Mouse (Mus musculus) lung, postnatal 14 days (tissue): Measurements from ENCODE around the gene Gsk3a.
"Not testable (repeated sequence)": the region's sequence is repeated elsewhere in the genome, so short reads cannot be mapped to it uniquely, and the experiment has no call there.

Experiments used
- DNase-seq: peaks from one replicate; pipeline ENCODE4 v3.0.0; 2021

Gsk3a gene

GRCm38 (mm10) chr7:25272445-25273258 is 35.0 kb upstream of the Gsk3a start:
- no peak for DNase-seq

DNA sequence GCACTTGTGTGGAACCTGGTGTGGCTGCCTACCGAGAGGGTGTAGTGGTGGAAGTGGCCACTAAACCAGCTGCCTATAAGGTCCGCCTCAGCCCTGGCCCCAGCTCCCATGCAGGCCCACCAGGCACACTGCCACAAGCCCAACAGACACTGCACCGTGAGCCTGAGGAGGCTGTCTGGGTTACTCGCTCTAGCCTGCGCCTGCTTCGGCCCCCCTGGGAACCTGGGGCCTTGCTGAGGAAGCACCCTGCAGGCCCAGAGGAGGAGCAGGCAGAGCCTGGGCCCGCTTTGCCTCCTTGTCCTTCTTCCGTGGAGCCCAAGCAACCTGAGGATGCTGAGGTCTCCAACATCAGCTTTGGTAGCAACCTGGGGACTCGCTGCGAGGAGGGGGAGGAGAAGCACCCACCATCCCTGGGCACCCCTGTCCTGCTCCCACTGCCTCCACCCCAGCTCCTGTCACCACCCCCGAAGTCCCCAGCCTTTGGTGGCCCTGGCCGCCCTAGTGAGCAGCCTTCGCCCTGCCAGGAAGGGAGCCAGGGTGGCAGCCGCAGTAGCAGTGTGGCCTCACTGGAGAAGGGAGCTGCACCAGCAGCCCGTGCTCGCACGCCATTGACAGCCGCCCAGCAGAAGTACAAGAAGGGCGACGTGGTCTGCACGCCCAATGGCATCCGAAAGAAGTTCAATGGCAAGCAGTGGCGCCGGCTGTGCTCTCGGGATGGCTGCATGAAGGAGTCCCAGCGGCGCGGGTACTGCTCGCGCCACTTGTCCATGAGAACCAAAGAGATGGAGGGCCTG is 34.2 kb upstream of the Gsk3a start:
- DNase-seq, result no peak

GRCm38 (mm10) chr7:25270652-25271633 is 33.3 kb upstream of the Gsk3a start:
- no peak for DNase-seq

- DNase-seq, result no peak
These were observed 32.1 kb upstream of the Gsk3a start for GRCm38 (mm10) chr7:25269545-25270271.

DNA sequence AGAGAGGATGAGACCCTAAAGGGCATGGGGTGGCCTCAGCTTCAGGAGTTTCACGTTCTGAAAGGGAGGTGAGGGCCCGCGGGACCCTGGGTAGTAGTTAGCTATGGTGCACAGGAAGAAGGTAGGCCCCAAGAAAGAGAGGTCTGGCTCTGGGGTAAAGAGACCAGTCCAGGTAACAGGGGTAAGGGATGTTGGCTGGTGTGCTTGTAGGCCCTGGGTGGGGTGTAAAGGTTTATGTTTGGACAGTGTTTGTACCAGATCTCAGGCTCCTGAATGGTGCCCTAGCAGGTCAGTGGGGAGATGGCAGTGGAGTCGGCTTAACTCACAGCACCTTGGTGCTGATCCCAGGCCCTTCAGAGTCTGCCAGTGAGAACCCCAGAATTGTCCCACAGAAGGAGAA is 31.4 kb upstream of the Gsk3a start:
- DNase-seq, result no peak

DNA sequence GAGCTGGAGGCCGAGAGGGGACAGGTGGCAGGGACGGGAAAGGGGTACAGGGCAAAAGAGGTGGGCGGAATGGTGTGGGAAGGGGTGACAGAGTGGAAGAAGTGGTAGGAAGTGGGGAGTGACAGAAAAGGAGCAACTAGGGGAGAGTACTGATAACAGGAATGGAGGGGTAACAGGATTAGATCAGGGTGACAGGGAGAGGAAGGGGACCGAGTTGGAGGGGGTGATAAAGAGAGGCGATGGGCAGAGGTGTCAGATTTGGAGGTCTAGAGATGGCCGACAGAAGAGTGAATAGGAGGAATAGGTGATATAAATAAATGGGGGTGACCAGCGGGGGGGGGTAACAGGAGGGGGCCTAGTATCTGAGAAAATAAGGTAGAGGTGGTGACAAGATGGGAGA is 30.9 kb upstream of the Gsk3a start:
- DNase-seq, result no peak

DNA sequence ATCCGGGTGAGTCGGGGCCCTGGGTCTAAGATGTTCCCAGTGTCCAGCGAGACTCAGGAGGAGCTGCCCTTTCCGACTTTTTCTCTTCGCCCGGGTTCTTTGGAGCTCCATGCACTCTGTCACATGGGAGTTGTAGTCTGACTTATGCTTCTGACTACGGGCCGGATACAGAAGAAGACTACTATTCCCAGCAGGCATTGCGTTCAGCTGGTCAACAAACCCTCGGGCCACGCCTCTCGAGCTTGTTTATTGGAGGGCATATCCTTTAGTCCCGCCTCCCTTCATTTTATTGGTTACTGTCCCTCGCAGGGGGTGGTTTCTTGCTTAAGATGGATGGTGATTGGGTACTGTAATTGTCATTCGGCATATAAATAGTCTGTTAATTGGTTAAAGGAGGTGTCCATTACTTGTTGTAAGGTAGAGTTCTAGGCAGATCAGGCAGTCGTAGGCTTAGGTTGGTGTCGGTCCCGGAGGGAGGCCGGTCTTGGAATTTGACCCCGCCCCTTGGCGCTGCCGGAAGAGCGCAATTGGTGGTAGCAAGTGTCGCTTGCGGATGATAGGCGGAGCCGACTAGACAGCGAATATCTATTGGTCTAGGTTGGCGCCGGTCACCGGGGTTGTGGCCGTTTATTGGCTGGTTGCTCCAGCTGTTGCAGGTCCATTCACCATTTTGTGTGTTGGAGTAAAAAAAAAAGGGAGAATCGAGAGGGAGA is 30.3 kb upstream of the Gsk3a start:
- DNase-seq, result peak; percentile 98

- peak; percentile 99 for DNase-seq
These were observed 29.7 kb upstream of the Gsk3a start, which contains the start of gene Cic for GRCm38 (mm10) chr7:25267301-25267750. Cic (plus strand) TSS chr7:25267704.

DNA sequence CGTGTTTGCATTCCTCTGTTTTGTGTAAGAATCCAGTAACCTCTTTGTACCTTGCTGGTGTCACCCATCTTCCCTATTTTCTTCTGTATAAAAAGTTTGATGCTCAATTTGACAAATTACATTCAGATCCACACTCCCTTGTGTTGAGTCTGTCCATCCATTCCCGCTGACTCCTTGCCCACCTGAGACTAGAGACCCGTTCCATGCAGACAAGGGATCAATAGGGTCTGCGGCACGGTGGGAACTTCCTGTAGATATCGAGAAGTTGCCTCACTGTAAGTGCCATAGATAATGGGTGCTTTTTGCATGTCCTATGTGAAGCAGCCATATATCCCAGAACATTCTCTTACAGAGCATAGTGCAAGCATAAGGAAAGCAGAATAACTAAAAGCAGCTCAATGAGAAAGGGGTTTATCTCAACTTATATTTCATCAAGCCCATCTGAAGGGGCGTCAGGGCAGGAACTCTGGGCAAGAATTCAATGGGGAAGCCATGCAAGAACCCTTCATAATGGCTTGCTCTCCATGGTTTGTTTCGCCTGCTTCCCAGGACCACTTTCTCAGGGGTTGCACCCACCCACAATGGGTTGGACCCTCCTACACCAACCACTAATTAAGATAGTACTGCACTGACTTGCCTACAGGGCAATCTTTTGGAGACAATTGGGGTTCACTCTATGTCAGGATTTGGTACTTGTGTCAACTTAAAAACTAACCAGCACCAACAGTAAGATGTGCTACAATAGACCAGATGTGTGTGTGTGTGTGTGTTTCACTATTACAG is 28.7 kb upstream of the Gsk3a start:
- no peak for DNase-seq

GRCm38 (mm10) chr7:25265743-25266142 is 28.1 kb upstream of the Gsk3a start:
- DNase-seq, result not testable (repeated sequence)

DNA sequence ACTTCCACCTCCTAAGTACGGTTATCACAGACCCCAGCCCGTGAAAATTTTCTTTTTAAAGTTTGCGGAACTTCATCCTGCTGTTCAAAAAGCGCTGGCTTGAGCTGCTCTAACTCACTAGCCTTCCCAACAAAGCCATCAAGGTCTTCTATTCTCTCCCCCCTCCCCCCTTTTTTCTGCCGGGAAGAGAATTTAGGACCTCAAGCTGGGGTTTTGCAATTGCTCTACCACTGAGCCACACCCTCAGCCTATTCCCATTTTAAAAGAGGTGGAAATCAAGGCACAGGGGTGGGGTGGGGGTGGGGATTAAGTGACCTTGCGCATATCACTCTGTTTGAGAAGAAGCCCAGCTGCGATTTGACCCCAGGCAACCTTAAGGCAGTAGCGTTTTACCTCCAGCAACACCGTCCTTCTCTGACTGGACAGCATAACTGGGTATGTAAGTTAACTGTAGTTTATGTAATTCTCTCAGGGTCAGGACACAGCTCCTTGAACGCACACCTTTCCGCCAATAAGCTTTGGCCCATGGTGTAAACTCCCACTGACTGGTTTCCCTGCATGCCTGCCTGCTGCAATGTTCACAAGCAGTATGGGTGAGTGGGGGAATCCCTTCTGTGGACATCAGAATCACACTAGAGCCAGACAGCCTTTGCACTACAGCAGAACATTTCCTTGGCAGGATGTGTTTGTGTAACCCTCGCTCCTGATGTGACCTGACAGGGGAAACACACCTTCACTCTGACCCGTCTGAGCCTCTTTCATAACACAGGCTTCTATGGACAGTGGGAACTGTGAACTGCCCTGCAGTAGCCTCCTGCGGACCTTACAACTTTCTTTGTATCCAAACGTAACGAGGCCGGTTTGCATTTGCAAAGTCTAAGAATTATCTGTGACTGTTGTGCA is 26.6 kb upstream of the Gsk3a start:
- no peak for DNase-seq

DNA sequence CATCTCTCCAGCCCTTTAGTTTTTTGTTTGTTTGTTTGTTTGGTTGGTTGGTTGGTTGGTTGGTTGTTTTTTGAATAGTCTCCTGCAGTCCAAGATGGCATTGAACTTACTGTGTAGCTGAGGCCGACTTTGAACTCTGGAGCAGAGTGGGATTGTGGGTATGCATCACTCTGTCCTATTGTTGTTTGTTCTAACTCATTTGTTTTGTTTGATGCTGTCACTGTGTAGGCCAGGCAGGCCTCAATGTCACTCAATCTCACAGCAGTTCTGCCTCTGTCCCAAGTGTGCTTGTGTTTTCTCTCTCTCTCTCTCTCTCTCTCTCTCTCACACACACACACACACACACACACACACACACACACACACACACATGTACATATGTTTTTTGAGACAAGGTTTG is 24.2 kb upstream of the Gsk3a start:
- no peak for DNase-seq

GRCm38 (mm10) chr7:25251822-25252221 is 14.2 kb upstream of the Gsk3a start:
- no peak for DNase-seq

- DNase-seq, result peak; percentile 77
These were observed 13.6 kb upstream of the Gsk3a start for GRCm38 (mm10) chr7:25251071-25251791.

DNA sequence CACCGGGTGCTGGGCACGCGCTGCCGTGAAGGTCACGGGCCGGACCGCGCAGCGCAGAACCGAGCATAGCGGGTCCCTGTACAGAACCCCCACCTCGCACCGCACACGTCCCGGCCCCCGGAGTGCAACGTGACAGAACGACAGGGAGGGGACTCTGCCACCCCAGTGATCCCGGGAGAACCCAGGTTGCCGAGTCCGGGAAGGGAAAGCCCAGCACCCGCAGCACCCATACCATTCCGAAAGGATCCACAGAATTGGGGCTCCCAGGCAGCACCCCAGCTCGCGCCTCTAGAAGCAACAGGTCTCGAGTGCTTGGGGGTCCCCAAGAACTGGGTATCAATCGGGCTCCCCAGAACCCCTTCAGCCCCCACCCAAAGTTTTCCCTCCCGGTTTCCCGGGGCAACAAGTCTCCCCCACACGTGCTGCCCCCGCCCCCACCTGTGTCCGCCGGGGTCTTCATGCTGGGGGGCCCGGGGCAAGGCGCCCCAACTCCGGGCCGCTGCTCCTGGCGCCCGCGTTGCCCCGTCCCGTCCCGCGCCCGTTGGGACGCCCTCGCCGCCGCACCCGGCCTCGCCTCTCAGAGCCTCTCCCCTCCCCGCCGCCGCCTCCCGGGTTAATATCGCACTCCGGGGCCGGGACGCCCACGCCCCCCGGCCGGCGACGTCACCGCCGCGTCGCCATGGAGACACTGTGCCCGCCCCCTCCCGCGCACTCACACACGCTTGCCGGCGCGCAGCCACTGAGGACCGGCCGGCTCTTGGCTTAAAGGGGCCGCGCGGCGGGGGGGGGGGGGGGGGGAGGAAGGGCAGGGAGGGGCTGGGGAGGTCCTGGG is 12.7 kb upstream of the Gsk3a start, which contains the start of gene Erf:
TSS of gene Erf (minus strand) at position 621 of the 832 bp plus-strand sequence.
- DNase-seq, result peak; percentile 97

DNA sequence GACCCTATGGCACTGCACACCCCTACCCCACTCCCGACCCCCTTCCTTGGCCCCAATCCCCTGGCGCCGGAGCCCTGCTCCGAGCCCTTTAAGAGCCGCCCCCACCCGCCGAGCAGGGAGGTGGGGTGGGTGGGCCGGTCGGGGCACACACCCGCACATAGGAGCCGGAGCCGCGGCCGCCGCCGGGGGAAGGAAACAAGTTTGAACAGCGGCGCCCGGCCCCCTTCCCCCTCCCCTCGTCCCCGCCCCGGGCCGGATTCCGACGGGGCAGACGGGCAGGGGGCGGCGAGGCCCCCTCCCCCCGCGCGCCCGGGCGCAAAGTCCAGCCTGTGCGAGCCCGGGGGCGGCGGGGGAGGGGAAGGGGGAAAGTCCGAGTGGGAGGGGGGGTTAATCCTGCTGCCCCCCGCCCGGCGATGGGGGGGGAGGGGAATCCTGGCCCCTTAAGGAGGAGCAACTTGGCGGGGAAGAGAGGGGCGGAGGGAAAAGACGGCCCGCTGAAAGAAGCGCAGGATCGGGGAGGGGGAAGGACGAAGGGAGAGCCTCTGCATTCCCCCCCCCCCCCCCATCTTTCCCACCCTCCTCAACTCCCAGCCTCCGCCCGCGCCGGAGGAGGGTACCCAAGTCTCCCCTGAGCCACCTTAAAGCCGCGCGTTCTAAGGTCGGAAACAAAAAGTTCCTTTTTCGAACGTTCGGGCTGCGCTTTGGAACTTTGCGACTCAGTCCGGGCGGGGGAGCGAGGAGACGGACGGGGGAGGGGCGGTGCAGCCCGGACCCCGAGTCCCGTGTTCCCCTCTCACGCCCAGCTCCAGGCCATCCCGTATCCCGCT is 11.9 kb upstream of the Gsk3a start:
- peak; percentile 80 for DNase-seq

DNA sequence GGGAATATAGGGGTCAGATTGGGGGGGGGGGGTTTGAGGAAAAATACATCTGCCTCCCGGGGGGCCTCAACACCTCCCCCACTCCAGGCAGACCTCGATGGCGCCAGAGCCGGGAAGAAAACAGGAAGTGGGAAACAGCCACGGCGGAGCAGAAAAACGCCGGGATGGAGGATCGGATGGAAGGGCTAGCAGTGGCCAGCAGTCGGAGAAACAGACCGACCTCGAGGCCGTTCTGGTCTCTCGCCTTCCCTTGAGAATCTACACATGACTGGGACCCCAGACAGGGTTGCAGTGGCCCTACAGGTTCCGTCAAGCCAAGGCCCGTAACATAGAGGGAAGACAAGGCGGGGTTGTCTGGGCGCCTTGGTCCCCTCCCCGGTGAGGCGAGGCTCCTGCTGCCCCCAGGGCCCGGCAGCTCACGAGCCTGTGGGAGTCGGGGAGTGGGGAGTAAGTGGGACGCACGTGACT is 11.2 kb upstream of the Gsk3a start:
- no peak for DNase-seq
